Mouse (Mus musculus) heart, adult 11 months (tissue): ENCODE results near the gene 1700011L22Rik.

Experiments
- DNase-seq: peaks from one replicate; pipeline ENCODE4 v3.0.0; 2022

Gene 1700011L22Rik

GRCm38 (mm10) chr8:79229266-79229888 lies 19.0 kb downstream of the 1700011L22Rik start:
- DNase-seq, result peak; percentile 76

DNA sequence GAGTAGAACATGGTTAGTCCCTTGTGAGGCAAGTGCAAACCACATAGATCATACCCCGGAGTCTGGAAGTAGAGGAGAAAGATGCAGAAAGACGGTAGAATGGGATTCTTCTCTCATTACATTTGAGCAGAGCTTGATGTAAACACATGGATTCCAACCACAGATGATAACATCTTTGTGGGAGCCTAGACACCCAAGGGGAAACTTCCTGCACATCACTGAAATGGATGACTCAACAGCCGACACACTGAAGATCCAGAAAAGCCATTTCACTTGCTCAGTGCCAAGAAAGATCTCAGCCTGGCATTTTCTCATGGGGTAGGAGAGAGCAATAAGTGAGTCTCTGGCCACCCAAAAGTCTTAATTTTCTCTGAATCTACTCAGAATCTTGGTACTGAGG lies 20.5 kb downstream of the 1700011L22Rik start:
- DNase-seq, result peak; percentile 15

GRCm38 (mm10) chr8:79227194-79227593 lies 21.2 kb downstream of the 1700011L22Rik start:
- peak; percentile 43 for DNase-seq

DNA sequence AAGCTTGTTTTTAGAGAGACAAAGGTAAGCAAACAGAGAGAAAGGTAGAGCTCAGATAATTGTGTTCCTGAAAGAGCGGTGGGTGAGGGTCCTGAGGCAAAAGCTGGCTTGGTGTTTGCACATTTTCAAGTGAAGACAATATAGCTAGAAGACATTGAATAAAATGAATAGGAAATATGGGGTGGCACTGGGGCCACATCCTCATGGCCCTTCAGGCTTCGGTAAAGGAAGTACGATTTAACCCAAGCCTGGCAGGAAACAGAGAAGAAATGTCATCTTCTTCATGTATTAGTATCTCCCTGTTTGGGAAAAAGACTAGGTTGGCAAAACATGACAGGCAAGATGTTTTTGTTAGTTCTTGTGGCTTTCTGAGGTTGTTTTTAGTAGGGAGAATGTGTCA lies 22.3 kb downstream of the 1700011L22Rik start:
- DNase-seq, result no peak

DNA sequence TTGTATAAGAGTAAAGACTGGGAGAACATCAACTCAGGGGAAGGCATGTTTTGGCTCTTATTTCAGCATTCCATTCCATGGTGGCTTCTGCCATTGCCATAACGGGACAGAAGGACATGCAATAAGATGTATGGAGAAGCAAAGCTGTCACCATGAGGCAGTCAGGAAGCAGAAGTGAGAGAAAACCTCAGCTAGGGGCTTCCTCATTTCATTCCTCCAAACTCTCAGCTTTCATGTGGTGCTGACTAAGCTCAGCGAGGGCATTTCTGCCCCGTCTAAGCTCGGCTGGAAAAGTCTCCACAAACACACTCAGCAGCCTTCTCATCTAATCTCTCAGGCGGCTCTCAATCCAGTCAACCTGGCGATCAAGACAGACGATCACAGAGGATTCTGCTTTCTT lies 22.8 kb downstream of the 1700011L22Rik start:
- peak; percentile 93 for DNase-seq

GRCm38 (mm10) chr8:79224363-79224762 lies 24.0 kb downstream of the 1700011L22Rik start:
- peak; percentile 13 for DNase-seq

- peak; percentile 81 for DNase-seq
These were observed 25.6 kb downstream of the 1700011L22Rik start for GRCm38 (mm10) chr8:79222752-79223141.

GRCm38 (mm10) chr8:79222106-79222751 lies 26.1 kb downstream of the 1700011L22Rik start:
- peak; percentile 67 for DNase-seq

DNA sequence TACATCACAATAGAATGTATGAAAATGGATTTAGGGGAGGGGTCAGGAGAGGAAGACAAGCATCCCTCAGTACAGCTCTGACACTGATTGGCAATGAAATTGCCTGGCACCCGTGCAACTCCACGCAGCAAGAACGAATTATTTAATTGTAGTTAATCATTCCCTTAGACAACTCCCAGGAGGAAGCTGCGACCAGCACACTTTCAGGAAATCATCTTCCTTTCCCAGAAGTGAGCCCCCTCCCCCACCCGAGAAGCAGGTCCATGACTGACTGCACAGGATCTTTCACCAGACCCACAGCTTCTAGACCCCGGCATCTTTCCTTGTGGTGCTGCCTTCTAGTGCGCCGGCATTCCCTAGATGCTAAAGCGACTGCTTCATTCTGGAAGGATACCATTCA lies 36.7 kb downstream of the 1700011L22Rik start:
- DNase-seq, result peak; percentile 88

GRCm38 (mm10) chr8:79209641-79210358 lies 38.6 kb downstream of the 1700011L22Rik start:
- DNase-seq, result peak; percentile 95

GRCm38 (mm10) chr8:79208691-79209640 lies 39.4 kb downstream of the 1700011L22Rik start:
- peak; percentile 96 for DNase-seq

- no peak for DNase-seq
These were observed 40.2 kb downstream of the 1700011L22Rik start for GRCm38 (mm10) chr8:79208181-79208580.

DNA sequence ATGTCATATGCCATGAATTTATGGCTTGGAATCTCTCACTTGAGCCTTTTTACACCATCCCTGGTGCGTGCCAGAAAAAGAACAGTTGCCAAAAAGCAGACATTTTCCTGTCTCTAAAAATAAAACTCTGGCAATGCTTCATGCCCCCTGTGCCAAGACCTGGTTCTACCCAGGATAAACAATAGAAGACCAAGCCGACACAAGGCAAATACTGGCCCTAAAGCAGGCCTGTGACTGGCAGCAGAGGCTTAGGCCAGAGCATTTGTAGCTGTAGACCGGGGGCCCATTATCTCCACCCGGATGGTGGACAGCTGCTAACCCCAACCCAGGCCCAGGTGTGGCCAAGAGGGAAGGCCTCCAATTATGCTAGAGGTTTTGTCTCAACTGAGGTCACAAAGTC lies 41.5 kb downstream of the 1700011L22Rik start:
- peak; percentile 96 for DNase-seq

- DNase-seq, result no peak
These were observed 46.8 kb downstream of the 1700011L22Rik start for GRCm38 (mm10) chr8:79201446-79202147.

DNA sequence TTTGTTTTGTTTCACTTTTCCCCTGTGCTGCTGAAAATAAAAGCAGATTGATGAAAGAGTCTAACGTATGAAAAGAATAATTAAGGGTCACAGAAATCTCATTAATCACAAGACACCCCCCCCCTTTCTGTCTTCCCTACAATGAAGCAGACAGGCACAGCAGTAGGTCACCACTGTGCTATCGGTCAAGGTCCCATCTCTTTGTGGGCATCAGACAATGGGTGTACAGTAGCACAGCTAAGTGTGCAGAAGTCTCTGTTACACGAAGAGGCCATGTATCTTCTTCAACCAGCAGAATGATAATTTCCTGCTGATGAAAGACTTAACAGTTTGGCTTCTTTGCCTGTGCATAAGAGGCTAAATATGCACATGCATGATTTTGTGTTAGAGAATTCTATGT lies 49.7 kb downstream of the 1700011L22Rik start:
- DNase-seq, result no peak

- DNase-seq, result no peak
These were observed 51.9 kb downstream of the 1700011L22Rik start for GRCm38 (mm10) chr8:79196481-79196880.

DNA sequence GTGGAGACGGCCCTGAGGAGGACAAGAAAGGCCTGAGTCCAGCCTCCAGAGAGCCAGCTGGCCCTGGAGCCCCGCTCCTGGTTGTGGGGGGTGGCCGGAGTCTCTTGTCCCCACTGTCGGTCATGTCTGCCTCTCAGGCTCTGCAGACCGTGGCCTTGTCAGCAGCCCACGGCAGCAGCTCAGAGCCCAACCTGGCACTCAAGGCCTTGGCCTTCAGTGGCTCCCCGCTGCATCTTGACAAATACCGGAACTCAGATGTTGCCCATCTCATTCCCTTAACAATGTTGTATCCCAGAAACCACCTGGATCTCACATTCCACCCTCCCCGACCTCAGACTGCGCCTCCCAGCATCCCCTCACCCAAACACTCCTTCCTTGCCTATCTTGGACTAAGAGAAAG lies 58.3 kb downstream of the 1700011L22Rik start:
- no peak for DNase-seq

GRCm38 (mm10) chr8:79185488-79185887 lies 62.9 kb downstream of the 1700011L22Rik start:
- no peak for DNase-seq

GRCm38 (mm10) chr8:79179678-79180077 lies 68.7 kb downstream of the 1700011L22Rik start:
- DNase-seq, result no peak

- DNase-seq, result no peak
These were observed 72.4 kb downstream of the 1700011L22Rik start for GRCm38 (mm10) chr8:79175991-79176390.

DNA sequence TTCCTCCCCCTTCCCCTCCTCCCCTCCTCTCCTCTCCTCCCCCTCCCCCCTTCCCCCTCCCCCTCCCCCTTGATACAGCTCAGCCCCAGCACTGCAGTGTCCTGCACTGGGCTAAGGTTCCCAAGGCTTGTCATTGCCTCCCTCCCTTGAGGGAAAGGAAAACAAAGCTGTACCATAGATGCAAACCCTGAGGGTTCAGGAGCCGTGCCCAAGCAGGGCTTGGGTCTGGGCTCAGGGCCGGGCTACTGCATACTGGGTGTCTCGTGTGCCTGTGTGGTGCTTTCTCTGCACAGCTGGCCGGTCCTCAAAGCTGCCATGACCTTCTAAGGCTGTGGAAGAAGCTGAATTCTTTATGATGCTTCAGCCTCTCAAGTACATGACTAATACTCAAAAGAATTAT lies 74.8 kb downstream of the 1700011L22Rik start:
- no peak for DNase-seq

GRCm38 (mm10) chr8:79165276-79165675 lies 83.1 kb downstream of the 1700011L22Rik start:
- no peak for DNase-seq
